Mouse (Mus musculus) cortical plate, adult 2 months (tissue): Measurements from ENCODE around the gene Bbs2. TPM values are rescaled to one million over a fixed set of nuclear protein-coding genes. Genes with fewer than 3 reads are reported as not detected.

Experiments
- H3K27ac ChIP-seq: fragments of 200-500 bp; 2 replicates; pipeline ENCODE4 v1.5.1; 2012; ENCODE audit warnings: low read length, control low read depth, inconsistent platforms; ENCODE audit not compliant: insufficient read depth
- H3K4me1 ChIP-seq: fragments of 200-500 bp; 2 replicates; pipeline ENCODE4 v1.6.1; 2011; ENCODE audit warnings: low read length; ENCODE audit not compliant: control insufficient read depth, insufficient read depth
- H3K4me3 ChIP-seq: fragments of 200-500 bp; 2 replicates; pipeline ENCODE4 v1.5.1; 2011; ENCODE audit warnings: mild to moderate bottlenecking, low read length, control low read depth; ENCODE audit not compliant: insufficient read depth
- CTCF ChIP-seq: fragments of 200-500 bp; IDR thresholded peaks from 2 replicates; pipeline ENCODE4 v1.5.1; 2011; ENCODE audit warnings: mild to moderate bottlenecking, control low read depth, low read length; ENCODE audit not compliant: insufficient read depth; ENCODE audit errors: extremely low read depth
- POLR2A ChIP-seq: fragments of 200-500 bp; IDR thresholded peaks from 2 replicates; pipeline ENCODE4 v1.6.1; 2011; ENCODE audit warnings: mild to moderate bottlenecking, low read length, control low read depth; ENCODE audit not compliant: insufficient read depth; ENCODE audit errors: extremely low read depth
- polyA plus RNA-seq: library from polyadenylated mRNA; depleted of rRNA; stranded (reverse); fragments of >200 nt; gene quantifications from 2 replicates; pipeline ENCODE4 v1.2.3, GENCODE M21; 2012

Bbs2 gene
- polyA plus RNA-seq, 1 experiment: 67.3 TPM

DNA sequence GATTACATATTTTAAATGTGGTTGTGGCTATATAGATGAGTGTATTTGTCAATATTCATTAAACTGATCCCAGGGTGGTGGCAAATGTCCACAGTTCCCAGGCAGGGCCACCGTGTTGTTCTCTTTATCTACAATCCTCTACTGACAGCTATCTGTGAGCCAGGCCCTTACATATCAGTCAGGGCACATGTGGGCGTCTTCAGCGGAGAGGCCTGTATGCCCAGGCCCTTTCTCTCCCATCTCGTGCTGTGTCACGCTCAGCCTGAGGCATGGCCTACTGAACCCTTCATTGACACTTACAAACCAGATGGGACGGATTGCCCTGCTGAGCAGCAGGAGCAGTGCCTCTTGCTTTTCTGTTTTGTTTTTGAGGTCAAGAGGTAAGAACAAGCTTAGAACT, 10.7 kb upstream of the Bbs2 start:
- Histone ChIP-seq H3K27ac (no peak overlapping the region), H3K4me1 (no peaks in the 10 kb centered on the region), H3K4me3 (no peak overlapping the region)
- TF ChIP-seq CTCF (no peak), POLR2A (no peak)

DNA sequence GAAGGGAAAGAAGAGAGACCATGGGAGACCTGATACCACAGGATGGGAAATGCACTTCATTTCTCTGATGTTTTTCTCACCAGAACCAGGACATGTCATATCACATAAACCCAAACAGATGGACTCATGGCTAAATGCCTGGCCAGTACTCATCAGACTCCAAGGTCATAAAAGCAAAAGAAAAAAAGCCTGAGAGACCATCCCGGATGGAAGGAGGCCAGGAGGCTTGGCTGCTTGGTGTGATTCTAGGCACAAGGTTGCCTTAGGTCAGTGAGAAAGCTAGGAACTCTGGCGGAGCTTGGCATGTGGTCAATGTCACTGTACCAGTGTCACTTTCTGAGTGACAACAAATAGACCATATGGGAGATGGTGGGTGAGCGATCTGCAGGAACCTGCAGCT, 9.1 kb upstream of the Bbs2 start:
- no peaks in the 10 kb centered on the region for H3K4me1 ChIP-seq
- H3K4me3 ChIP-seq: no peak overlapping the region
- no peak overlapping the region for H3K27ac ChIP-seq
- TF ChIP-seq POLR2A (no peak), CTCF (no peak)

DNA sequence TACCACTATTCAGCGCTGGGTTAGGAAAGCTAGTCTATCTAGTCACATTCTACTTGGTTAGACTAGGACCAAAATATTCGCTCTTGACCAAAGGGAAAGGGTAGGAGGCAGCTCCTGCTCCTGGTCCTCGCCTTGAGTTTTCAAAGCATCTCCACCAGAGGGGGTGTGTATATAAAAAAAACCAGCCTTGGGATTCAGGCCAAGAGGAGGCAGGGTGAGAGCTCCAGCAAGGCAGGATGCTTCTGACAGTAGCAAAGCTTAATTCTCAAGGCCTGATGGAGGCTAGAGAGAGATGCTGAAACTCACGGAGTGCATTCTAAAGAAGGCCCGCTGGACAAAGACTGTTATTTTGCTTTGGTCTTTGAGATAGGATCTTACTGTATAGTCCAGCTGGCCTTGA, 5.4 kb upstream of the Bbs2 start:
- Histone ChIP-seq H3K27ac (no peak overlapping the region), H3K4me1 (no peaks in the 10 kb centered on the region), H3K4me3 (no peak overlapping the region)
- peak; percentile 35; the same call in 1 of the 2 replicates for TF ChIP-seq CTCF
- no peak for TF ChIP-seq POLR2A

DNA sequence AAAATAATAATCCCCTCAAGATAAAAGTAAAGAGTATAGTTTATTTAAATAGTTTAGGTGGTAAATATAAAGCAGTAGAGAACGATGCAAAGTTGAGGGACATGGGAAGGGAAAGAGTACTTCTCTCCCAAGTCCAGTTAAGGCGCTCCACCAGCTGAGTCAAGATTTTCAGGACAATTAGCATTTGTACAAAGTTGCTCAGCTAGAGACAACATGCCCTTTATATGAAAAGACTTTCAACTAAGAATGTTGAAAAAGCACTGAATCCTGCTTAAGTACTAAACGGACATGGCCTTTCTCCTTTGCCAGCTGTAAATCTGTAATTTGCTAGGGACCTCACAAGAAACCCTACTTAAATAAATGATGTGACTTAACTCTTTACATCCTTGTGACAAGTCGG, 268 bp upstream of the Bbs2 start:
- Histone ChIP-seq H3K4me3 (no peak overlapping the region; the same call in 1 of the 2 replicates), H3K4me1 (no peaks in the 10 kb centered on the region), H3K27ac (no peak overlapping the region)
- TF ChIP-seq POLR2A: no peak
- no peak for TF ChIP-seq CTCF

DNA sequence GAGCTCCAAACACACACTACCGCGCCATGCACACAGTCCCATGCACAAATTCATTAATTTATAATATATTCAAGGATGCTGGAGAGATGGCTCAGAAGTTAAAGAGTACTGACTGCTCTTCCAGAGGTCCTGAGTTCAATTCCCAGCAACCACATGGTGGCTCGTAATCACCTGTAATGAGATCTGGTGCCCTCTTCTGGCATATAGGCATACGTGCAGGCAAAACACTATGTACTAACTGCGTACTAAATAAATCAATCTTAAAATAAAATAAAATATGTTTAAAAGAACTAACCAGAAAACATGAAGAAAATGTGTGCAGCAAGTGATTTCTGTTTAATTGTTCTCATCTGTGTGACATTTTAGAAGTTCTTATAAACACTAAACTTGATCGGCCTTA, 4.4 kb downstream of the Bbs2 start:
- Histone ChIP-seq H3K27ac (no peak overlapping the region), H3K4me1 (no peaks in the 10 kb centered on the region), H3K4me3 (no peak overlapping the region)
- no peak for TF ChIP-seq CTCF
- no peak for TF ChIP-seq POLR2A

DNA sequence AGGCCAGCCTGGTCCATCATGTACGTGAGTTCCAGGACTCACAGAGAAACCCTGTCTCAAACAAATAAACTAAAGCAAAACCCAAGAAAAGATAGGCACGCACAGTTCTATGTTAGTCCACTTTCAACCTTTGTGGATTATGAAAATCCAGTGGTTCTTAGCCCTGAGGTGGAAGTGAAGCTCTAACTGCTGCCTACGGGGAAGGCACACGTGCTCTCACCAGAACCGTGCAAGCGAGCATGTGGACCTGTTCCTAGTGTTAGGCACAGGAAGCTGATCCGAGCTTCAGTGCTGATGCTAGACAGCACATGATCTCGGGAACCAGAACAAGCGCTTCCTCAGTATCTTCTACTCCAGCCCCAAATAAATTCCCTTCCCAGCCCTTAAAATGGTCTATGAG, 5.9 kb downstream of the Bbs2 start:
- no peak for TF ChIP-seq CTCF
- TF ChIP-seq POLR2A: no peak
- H3K4me3 ChIP-seq: no peak overlapping the region

DNA sequence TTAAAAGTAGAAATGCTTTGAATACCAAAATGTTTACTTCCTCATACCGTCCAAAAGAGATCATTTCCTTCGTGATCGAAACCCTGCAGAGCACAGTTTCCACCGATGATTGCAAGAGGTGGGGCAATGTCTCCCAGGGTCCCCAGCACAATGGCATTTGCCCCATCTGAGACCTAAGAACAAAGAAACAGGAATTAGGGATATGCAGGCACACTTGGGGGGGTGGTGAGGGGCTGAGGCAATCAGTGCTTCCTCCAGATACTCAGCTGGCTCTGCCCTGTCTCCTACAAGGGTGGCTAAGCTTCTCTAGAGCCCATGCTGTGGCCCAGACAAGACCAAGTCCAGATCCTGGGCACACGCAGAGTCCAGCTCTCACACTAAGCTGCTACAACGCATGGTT, 9.0 kb downstream of the Bbs2 start:
- no peaks in the 10 kb centered on the region for H3K4me1 ChIP-seq
- TF ChIP-seq CTCF (no peak), POLR2A (no peak)

More for the DNA sequence above, 5.9 kb downstream of the Bbs2 start:
- Histone ChIP-seq H3K4me1 (no peaks in the 10 kb centered on the region), H3K27ac (no peak overlapping the region)

DNA sequence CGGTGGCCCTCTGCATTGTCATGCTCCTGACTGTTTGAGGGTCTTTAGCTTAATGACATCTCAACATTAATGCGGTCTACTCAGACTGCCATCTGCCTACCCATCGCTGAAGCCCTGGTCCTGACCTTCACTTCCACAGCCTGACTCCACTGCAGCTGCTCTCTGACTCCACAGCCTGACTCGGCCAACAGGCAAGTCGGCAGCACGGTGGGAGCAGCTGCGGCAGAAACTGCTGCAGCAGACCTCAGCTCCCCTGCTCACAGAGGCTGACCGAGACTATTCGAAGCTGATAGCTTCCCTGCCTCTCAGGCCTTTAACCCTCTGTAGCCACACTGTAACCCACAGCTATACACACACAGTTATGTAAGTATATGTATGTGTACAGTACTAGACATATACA, 10.8 kb downstream of the Bbs2 start:
- Histone ChIP-seq H3K4me1 (no peaks in the 10 kb centered on the region), H3K4me3 (no peak overlapping the region), H3K27ac (no peak overlapping the region)
- TF ChIP-seq CTCF (no peak), POLR2A (no peak)

More for the DNA sequence above, 9.0 kb downstream of the Bbs2 start:
- no peak overlapping the region for H3K4me3 ChIP-seq
- H3K27ac ChIP-seq: no peak overlapping the region

DNA sequence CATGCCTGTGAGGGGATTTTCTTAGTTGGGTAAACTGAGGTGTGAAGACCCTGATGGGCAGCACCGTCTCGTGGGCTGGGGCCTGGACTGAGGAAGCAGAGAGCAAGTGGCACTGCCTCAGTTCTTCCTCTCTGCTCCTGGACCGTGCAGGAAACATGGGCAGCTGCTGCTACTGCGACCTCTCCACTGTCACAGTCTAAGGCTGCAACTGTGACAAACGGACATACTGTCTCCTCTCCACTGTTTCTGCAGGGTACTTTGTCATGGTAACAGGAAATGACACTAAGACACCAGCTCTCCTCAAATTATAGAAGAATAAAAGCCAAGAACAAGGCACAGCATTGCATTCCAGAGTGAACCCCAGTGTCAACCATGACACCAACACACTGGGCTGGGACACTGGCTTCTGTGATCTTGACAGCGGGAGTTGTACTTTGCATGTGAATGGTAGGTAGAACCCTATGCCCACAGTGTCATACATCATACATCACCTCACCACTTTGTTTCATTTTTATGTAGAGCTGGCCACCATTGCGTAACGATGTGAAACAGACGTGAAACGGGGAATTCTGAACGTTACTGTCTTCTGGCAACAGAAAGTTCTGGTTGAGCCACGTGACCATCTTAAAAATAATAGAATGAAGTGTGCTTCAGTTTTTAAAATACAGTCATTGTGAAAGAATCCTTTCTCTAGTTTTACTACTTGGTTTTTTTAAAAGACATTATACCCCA, 22.1 kb downstream of the Bbs2 start:
- no peaks in the 10 kb centered on the region for H3K4me1 ChIP-seq
- no peak for TF ChIP-seq POLR2A
- TF ChIP-seq CTCF: no peak
- no peak overlapping the region for H3K27ac ChIP-seq
- H3K4me3 ChIP-seq: no peak overlapping the region

DNA sequence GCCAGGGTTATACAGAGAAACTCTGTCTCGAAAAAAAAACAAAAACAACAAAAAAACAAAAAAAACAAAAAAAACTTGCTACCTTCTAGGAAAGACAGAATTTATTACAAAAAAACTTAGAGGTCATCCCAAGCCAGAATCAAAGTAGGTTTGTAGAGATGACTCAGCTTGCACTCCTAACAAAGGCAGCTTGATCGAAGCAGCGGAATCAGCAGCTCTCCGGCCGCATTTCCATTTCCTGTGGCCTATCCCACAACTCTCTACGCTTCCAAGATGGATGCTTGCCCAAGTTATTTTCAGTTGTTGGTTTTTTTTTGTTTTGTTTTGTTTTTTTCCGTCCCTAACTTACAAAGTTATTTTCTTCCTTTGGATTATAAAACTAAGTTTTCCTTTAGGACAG, 29.9 kb downstream of the Bbs2 start:
- Histone ChIP-seq H3K4me1 (no peaks in the 10 kb centered on the region), H3K4me3 (no peak overlapping the region), H3K27ac (no peak overlapping the region)
- no peak for TF ChIP-seq CTCF
- no peak for TF ChIP-seq POLR2A
